Mouse (Mus musculus) heart, adult 2 months (tissue): ENCODE results near the gene Ugt1a5.

Experiments
- CTCF ChIP-seq: fragments of 200-600 bp; IDR thresholded peaks from 2 replicates; pipeline ENCODE4 v1.8.1; 2022; ENCODE audit warnings: antibody characterized with exemption, mild to moderate bottlenecking, moderate library complexity
- POLR2A ChIP-seq: fragments of 200-500 bp; IDR thresholded peaks from 2 replicates; pipeline ENCODE4 v1.6.1; 2011; ENCODE audit warnings: mild to moderate bottlenecking, low read depth, low read length, control low read depth; ENCODE audit not compliant: insufficient read depth

- TF ChIP-seq CTCF (no peak), POLR2A (no peak)
Observed at GRCm38 (mm10) chr1:88212341-88213045, 46.7 kb downstream of the Ugt1a5 start.
